Mouse (Mus musculus) heart, embryonic 12.5 days (tissue): Measurements from ENCODE around the gene Sept12. TPM values are rescaled to one million over a fixed set of nuclear protein-coding genes. Genes with fewer than 3 reads are reported as not detected.

Experiments used
- ATAC-seq: fragments of 200-750 bp; cut with Nextera tagmentation; 2 replicates; pipeline ENCODE4 v1.8.0; 2017; ENCODE audit warnings: moderate TSS enrichment, moderate library complexity; ENCODE audit not compliant: insufficient number of reproducible peaks, low FRiP score
- H3K27ac ChIP-seq: fragments of 300-500 bp; sonication (generic); 2 replicates; pipeline ENCODE4 v1.5.1; 2016; ENCODE audit warnings: mild to moderate bottlenecking, moderate library complexity; ENCODE audit not compliant: poor library complexity, severe bottlenecking
- H3K27me3 ChIP-seq: fragments of 300-500 bp; sonication (generic); replicated peaks from 2 replicates; pipeline ENCODE4 v1.6.1; 2016; ENCODE audit warnings: mild to moderate bottlenecking, moderate library complexity
- H3K36me3 ChIP-seq: fragments of 300-500 bp; sonication (generic); 2 replicates; pipeline ENCODE4 v1.6.1; 2016; ENCODE audit warnings: mild to moderate bottlenecking, moderate library complexity
- H3K4me1 ChIP-seq: fragments of 300-500 bp; sonication (generic); replicated peaks from 2 replicates; pipeline ENCODE4 v1.6.1; 2016; ENCODE audit warnings: mild to moderate bottlenecking
- H3K4me2 ChIP-seq: fragments of 300-500 bp; sonication (generic); 2 replicates; pipeline ENCODE4 v1.6.1; 2016; ENCODE audit warnings: mild to moderate bottlenecking, moderate library complexity
- H3K4me3 ChIP-seq: fragments of 300-500 bp; sonication (generic); 2 replicates; pipeline ENCODE4 v1.5.1; 2016; ENCODE audit warnings: mild to moderate bottlenecking
- H3K9ac ChIP-seq: fragments of 300-500 bp; sonication (generic); 2 replicates; pipeline ENCODE4 v1.6.1; 2016; ENCODE audit warnings: mild to moderate bottlenecking, moderate library complexity
- H3K9me3 ChIP-seq: fragments of 300-500 bp; sonication (generic); replicated peaks from 2 replicates; pipeline ENCODE4 v1.6.1; 2016; ENCODE audit warnings: mild to moderate bottlenecking, moderate library complexity
- whole genome bisulfite sequencing: fragments of 180-500 bp; shearing (Covaris S2); methylation state at CpG from one replicate; pipeline ENCODE4 v1.1.7; 2016; 5-methylcytosine and 5-hydroxymethylcytosine counted together
- polyA plus RNA-seq: library from polyadenylated mRNA; unstranded; fragments of >200 nt; fragmentation: Nextera tagmentation; extraction: Ambion mirVana; gene quantifications from 2 replicates; pipeline ENCODE4 v1.2.1, GENCODE M21; 2016

Sept12 gene
- polyA plus RNA-seq, 1 experiment from 2014 or later: not detected

- no peaks in the 10 kb centered on the region for H3K27me3 ChIP-seq
- no peak overlapping the region for H3K9ac ChIP-seq
- H3K36me3 ChIP-seq: peaks cover 69% of the 10 kb centered on the region
- 90% methylated on average over 3 of the region's 3 CpGs for WGBS
- ATAC-seq: no peak
- H3K4me1 ChIP-seq: no peaks in the 10 kb centered on the region
- no peak overlapping the region for H3K27ac ChIP-seq
- no peak overlapping the region for H3K4me2 ChIP-seq
- H3K9me3 ChIP-seq: no peaks in the 10 kb centered on the region
- H3K4me3 ChIP-seq: no peak overlapping the region
These were observed 41.0 kb downstream of the Sept12 start for GRCm38 (mm10) chr16:4956609-4957008.

DNA sequence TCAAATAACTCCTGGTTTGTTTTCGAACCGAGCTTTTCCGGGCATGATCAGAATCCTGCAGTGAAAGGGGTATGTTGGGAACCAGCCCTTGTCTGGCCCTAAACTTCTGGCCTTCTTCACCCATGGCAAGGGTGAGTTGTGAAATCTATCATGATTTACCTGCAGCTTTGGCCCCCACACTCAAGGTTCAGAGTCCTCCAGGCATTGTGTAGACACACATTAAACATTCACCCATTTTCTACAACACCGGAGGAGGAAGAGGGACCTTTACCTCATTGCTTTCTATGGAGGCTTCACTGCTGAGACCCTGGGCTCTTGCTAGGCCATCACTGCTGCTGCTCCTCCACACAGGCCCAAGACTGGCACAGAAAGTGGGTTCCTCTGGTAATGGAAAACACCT lies 50.3 kb downstream of the Sept12 start:
- no peak overlapping the region for H3K9ac ChIP-seq
- no peaks in the 10 kb centered on the region for H3K4me1 ChIP-seq
- H3K4me2 ChIP-seq: no peak overlapping the region
- H3K27me3 ChIP-seq: no peaks in the 10 kb centered on the region
- no peak overlapping the region for H3K4me3 ChIP-seq
- no peak overlapping the region for H3K27ac ChIP-seq
- 91% methylated on average over 4 of the region's 4 CpGs for WGBS
- H3K9me3 ChIP-seq: no peaks in the 10 kb centered on the region
- H3K36me3 ChIP-seq: peaks cover 75% of the 10 kb centered on the region
- ATAC-seq: no peak

GRCm38 (mm10) chr16:4946155-4946554 lies 51.5 kb downstream of the Sept12 start:
- Histone ChIP-seq H3K4me1 (no peaks in the 10 kb centered on the region), H3K36me3 (peaks cover 79% of the 10 kb centered on the region), H3K9ac (no peak overlapping the region), H3K27ac (no peak overlapping the region), H3K4me3 (no peak overlapping the region), H3K27me3 (no peaks in the 10 kb centered on the region), H3K4me2 (no peak overlapping the region), H3K9me3 (no peaks in the 10 kb centered on the region)
- WGBS: 90% methylated on average over 3 of the region's 3 CpGs
- no peak for ATAC-seq

DNA sequence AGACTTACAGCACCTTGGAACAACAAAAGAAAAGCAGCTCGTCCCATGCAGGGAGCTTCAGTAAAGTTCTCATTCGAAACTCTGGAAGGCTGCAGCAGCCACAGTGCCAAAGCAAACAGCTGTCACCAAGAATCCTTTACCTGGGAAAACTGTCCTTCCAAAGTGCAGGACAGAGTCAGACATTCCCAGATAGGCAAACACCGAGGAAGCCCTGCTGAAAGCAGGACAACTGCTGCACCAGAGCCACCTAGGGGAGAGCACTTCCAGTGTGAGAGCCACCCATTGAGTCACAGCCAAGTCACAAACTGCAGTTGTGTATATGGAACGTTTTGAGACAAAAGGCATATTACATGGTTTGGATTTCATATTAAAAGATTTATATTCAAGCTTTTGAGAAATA lies 52.2 kb downstream of the Sept12 start:
- ATAC-seq: no peak
- H3K36me3 ChIP-seq: peaks cover 80% of the 10 kb centered on the region
- H3K27me3 ChIP-seq: no peaks in the 10 kb centered on the region
- H3K9ac ChIP-seq: no peak overlapping the region
- no peak overlapping the region for H3K27ac ChIP-seq
- WGBS: 71% methylated on average over 4 of the region's 4 CpGs
- no peak overlapping the region for H3K4me3 ChIP-seq
- H3K9me3 ChIP-seq: no peaks in the 10 kb centered on the region
- H3K4me2 ChIP-seq: no peak overlapping the region
- H3K4me1 ChIP-seq: 0 out of 2 replicates have a peak, but pooled peaks cover under 1% of the 10 kb centered on the region

GRCm38 (mm10) chr16:4943431-4943830 lies 54.2 kb downstream of the Sept12 start:
- Histone ChIP-seq H3K4me1 (peaks cover 12% of the 10 kb centered on the region; the same call in 1 of the 2 replicates), H3K27ac (no peak overlapping the region), H3K36me3 (peaks cover 72% of the 10 kb centered on the region), H3K9me3 (no peaks in the 10 kb centered on the region), H3K9ac (no peak overlapping the region), H3K4me2 (no peak overlapping the region), H3K4me3 (no peak overlapping the region), H3K27me3 (no peaks in the 10 kb centered on the region)
- WGBS: 88% methylated on average over 3 of the region's 3 CpGs
- no peak for ATAC-seq

DNA sequence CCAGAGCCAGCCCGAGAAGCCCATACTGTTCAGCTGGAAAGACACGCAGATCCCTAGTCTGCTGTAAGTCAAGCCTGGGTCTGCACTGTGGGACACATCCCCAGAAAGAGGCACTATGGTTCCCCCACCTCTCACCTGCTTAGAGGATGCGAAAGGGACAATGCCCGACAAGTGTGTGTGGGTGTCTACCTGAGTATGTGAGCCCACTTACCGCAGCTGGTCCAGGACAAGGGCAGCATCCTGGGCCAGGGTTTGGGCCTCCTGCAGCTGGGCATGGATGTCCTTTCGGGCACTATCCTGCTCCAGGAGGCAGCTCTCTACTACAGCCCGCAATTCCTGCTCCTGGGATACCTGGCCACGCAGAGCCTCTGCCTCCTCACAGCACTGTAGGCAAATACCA lies 54.8 kb downstream of the Sept12 start:
- ATAC-seq: no peak
- 91% methylated on average over 8 of the region's 8 CpGs for WGBS

DNA sequence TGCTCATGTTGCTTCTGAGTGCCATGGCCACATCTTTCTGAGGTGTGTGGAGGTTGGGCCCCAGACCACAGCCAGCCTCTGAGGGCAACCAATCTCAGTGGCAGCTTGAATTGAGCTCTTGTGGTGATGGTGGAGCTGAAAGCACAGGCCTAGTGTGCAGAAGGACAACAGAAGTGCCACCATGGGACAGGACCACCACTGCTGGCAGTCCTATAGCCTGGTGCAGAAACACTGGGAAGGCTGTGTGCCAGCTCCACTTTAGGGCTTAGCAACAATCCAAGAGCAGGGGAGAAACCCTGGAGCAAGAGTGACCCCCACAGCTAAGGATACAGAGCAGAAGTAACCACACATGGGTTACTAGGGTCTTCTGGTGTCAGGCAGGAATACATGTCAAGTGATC lies 56.6 kb downstream of the Sept12 start:
- H3K36me3 ChIP-seq: peaks cover 68% of the 10 kb centered on the region

More for the DNA sequence above, 54.8 kb downstream of the Sept12 start:
- peaks cover 68% of the 10 kb centered on the region for H3K36me3 ChIP-seq
- H3K27me3 ChIP-seq: no peaks in the 10 kb centered on the region
- peaks cover 15% of the 10 kb centered on the region; the same call in 1 of the 2 replicates for H3K4me1 ChIP-seq
- H3K27ac ChIP-seq: no peak overlapping the region
- H3K9ac ChIP-seq: no peak overlapping the region
- no peaks in the 10 kb centered on the region for H3K9me3 ChIP-seq
- no peak overlapping the region for H3K4me3 ChIP-seq
- H3K4me2 ChIP-seq: no peak overlapping the region

DNA sequence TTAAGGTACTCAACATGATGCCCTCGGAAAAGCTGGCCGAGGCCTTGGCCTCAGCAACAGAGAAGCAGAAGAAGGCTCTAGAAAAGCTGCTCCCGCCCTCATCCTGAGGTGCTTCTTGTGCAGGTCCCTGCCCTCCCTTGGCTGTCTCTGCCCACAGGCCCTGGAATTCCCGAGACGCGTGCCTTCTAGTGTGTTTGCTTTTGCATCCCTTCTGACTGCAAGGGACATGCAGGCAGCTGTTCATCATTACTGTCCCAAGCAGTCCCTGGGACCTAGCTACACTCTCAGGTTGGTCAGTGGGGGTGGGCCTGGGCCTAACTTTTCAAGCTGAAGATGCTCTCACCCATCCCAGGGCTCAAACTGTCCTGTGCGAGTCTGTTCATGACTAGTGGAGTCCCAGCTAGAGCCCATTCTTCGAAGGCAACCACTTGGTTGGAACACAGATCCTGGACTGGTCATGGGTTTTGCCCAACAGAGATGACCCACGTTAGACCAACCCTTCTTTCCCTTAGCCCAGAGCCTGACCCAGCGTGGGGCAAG lies 57.3 kb downstream of the Sept12 start:
- 88% methylated on average over 10 of the region's 10 CpGs for WGBS
- H3K4me2 ChIP-seq: peak overlapping the region; percentile 91; the same call in 1 of the 2 replicates
- H3K27me3 ChIP-seq: no peaks in the 10 kb centered on the region
- no peak for ATAC-seq
- peaks cover 23% of the 10 kb centered on the region for H3K4me1 ChIP-seq
- H3K9ac ChIP-seq: no peak overlapping the region
- no peaks in the 10 kb centered on the region for H3K9me3 ChIP-seq
- no peak overlapping the region for H3K27ac ChIP-seq
- H3K36me3 ChIP-seq: peaks cover 69% of the 10 kb centered on the region
- H3K4me3 ChIP-seq: no peak overlapping the region

More for the DNA sequence above, 56.6 kb downstream of the Sept12 start:
- Histone ChIP-seq H3K4me3 (no peak overlapping the region), H3K27ac (no peak overlapping the region), H3K4me2 (no peak overlapping the region), H3K9me3 (no peaks in the 10 kb centered on the region), H3K9ac (no peak overlapping the region), H3K4me1 (peaks cover 18% of the 10 kb centered on the region), H3K27me3 (no peaks in the 10 kb centered on the region)
- ATAC-seq: no peak

DNA sequence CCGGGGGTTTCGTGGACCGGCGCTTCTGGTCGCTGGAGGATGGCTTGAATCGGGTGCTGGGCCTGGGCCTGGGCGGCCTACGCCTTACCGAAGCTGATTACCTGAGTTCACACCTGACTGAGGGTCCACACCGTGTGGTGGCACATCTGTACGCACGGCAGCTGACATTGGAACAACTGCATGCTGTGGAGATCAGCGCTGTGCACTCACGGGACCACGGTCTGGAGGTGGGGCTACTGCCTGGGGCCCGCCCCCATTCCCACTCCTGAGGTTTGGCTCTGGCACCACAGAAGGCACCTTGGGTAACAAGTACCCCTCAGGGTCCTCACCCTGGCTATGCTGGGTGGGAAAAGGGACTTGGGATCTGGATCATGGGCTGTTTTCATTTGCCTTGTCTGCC lies 58.2 kb downstream of the Sept12 start:
- peak; percentile 55 for ATAC-seq
- Histone ChIP-seq H3K27me3 (no peaks in the 10 kb centered on the region), H3K4me1 (peaks cover 23% of the 10 kb centered on the region), H3K9me3 (no peaks in the 10 kb centered on the region), H3K27ac (peak overlapping the region; percentile 80), H3K9ac (peak overlapping the region; percentile 95), H3K36me3 (peaks cover 78% of the 10 kb centered on the region), H3K4me2 (peak overlapping the region; percentile 91), H3K4me3 (peak overlapping the region; percentile 89)
- WGBS: 2% methylated on average over 16 of the region's 16 CpGs

DNA sequence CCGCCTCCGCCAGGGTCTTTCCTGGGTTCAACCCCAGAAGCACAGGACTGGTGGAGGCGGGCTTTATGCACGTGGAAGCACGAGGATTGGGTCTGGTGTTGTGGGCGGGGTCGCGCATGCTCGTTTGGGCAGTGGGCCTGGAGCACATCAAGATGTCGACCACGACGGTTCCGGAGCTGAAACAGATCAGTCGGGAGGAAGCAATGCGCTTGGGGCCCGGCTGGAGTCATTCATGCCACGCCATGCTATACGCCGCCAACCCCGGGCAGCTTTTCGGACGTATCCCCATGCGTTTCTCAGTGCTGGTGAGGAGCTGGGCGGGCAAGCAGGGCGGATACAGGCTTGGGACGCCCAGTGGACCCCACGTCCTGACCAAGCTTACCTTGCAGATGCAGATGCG lies 58.7 kb downstream of the Sept12 start:
- Histone ChIP-seq H3K4me3 (peak overlapping the region; percentile 89), H3K36me3 (peaks cover 79% of the 10 kb centered on the region), H3K9me3 (no peaks in the 10 kb centered on the region), H3K9ac (peak overlapping the region; percentile 95), H3K4me2 (peak overlapping the region; percentile 91), H3K27ac (peak overlapping the region; percentile 80), H3K4me1 (peaks cover 23% of the 10 kb centered on the region), H3K27me3 (no peaks in the 10 kb centered on the region)
- under 1% methylated on average over 28 of the region's 28 CpGs for WGBS
- ATAC-seq: peak; percentile 91

DNA sequence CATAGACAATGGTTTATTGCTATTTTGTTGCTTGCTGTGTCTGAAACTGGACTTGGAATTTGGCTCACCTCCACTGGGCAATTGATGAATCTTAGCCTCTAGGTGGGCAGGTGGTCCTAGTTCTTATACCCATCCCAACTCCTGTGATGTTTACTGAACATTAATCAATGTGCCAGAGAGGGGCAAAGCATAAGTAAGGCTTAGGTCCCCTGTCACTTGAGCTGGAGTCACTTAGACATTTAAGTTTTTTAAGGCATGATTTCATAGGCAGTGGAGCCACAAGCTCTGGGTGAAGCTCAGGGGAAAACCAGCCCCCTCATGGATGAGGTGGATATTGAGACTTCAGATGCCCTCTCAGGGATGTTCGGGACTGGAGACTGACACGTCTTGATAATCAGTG lies 59.2 kb downstream of the Sept12 start, which contains the start of gene Nudt16l1:
Gene Nudt16l1 (plus strand): TSS at position 301 of the 400 bp plus-strand sequence.
- WGBS: 1% methylated on average over 2 of the region's 2 CpGs
- Histone ChIP-seq H3K27ac (peak within 1 kb of the TSS; percentile 80), H3K9ac (peak within 1 kb of the TSS; percentile 95), H3K27me3 (no peaks in the 10 kb centered on the region), H3K4me1 (peaks cover 23% of the 10 kb centered on the region), H3K36me3 (peaks cover 79% of the 10 kb centered on the region), H3K4me3 (peak within 1 kb of the TSS; percentile 89), H3K9me3 (no peaks in the 10 kb centered on the region), H3K4me2 (peak within 1 kb of the TSS; percentile 91)
- ATAC-seq: no peak
